In the genomic region with DNA sequence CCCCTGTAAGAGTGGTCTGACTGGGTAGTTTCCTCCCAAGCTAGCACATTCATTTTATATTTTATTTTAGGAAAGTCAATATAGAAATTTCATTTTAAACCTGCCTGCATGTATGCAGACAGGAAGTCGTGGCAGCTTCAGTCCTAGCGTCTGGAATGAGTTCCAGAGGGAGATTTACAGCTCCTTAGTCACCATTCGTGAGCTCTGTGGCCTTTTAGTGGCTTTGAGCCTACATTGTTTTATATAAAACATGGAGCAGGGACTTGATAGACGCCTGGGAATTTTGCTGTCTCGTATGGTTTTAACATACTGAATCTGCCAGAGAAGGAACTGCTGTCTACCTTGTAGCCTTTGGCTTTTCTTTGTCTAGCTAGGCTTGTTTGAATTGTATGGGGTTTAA, we compare ENCODE assay signal across 23 mouse cellular contexts.
"Had no signal": no experiment of that assay in that cellular context is flagged by ENCODE, and none has a peak within 500 bp of the region (broad histone marks: within the 10 kb centered on the region; RNA-seq: fewer than 3 reads in every experiment).

No protein-coding gene starts in this region.

- H3K4me2 ChIP-seq: limb, embryonic 15.5 days; liver, embryonic 11.5 days; lung, embryonic 14.5 days; midbrain, embryonic 13.5 days; neural tube, embryonic 12.5 days; neural tube, embryonic 15.5 days had no signal

- H3K27me3 ChIP-seq: limb, embryonic 15.5 days; midbrain, embryonic 13.5 days; neural tube, embryonic 12.5 days; neural tube, embryonic 15.5 days had no signal

- H3K36me3 ChIP-seq: limb, embryonic 15.5 days; midbrain, embryonic 10.5 days; midbrain, embryonic 13.5 days; neural tube, embryonic 12.5 days; neural tube, embryonic 15.5 days had no signal

- H3K9me3 ChIP-seq: limb, embryonic 15.5 days; megakaryocyte, embryonic 14.5 days; midbrain, embryonic 10.5 days; midbrain, embryonic 13.5 days; neural tube, embryonic 12.5 days; neural tube, embryonic 15.5 days had no signal

- H3K4me3 ChIP-seq: limb, embryonic 15.5 days; megakaryocyte, embryonic 14.5 days; midbrain, embryonic 10.5 days; midbrain, embryonic 13.5 days; neural tube, embryonic 12.5 days; neural tube, embryonic 15.5 days had no signal

- DNase-seq: kidney, adult 2 months; kidney, postnatal 36 days; layer of hippocampus, postnatal 36 days; left cerebral cortex, postnatal 4 days; liver, postnatal 0 days; lung, embryonic 14.5 days; right cerebral cortex, adult 18-20 months; right cerebral cortex, postnatal 14 days; right cerebral cortex, postnatal 4 days; thymus, adult 2 months; thymus, postnatal 14 days; thymus, postnatal 4 days had no signal

- H3K9ac ChIP-seq: limb, embryonic 15.5 days; liver, embryonic 14.5 days; liver, postnatal 0 days; lung, embryonic 14.5 days; midbrain, embryonic 13.5 days; neural tube, embryonic 12.5 days; neural tube, embryonic 15.5 days had no signal

- ATAC-seq: liver, postnatal 0 days; lung, postnatal 0 days; midbrain, embryonic 13.5 days had no signal

- H3K27ac ChIP-seq: limb, embryonic 15.5 days; liver, embryonic 14.5 days; macrophage; midbrain, embryonic 10.5 days; midbrain, embryonic 13.5 days; neural tube, embryonic 12.5 days; neural tube, embryonic 15.5 days; stomach, postnatal 0 days had no signal
